Mouse (Mus musculus) adrenal gland, adult 18-20 months (tissue): Measurements from ENCODE around the gene Rho. TPM values are rescaled to one million over a fixed set of nuclear protein-coding genes. Genes with fewer than 3 reads are reported as not detected.
A peak's percentile ranks its signal among the peaks of the same experiment; 100 is the strongest.

ENCODE experiments used
- DNase-seq, 2 experiments: peaks; one replicate each; pipeline ENCODE4 v3.0.0; 2021 to 2022; ENCODE audit warnings: low spot score in 2 of 2
- total RNA-seq, 2 experiments: library from RNA; stranded (reverse); gene quantifications; 1 replicate in 1 of 2; 2 replicates in 1 of 2; pipeline ENCODE4 v1.2.3; 2021

The Rho gene
- total RNA-seq, 2 experiments from 2014 or later: 0.26 to 0.40 TPM

- DNase-seq: no peak
Observed at GRCm38 (mm10) chr6:115955169-115955568, 23.6 kb downstream of the Rho start.

- no peak for DNase-seq
Observed at GRCm38 (mm10) chr6:115955664-115956063, 24.1 kb downstream of the Rho start.

GRCm38 (mm10) chr6:115956418-115956921 lies 24.9 kb downstream of the Rho start:
- no peak for DNase-seq

GRCm38 (mm10) chr6:115956922-115957601 lies 25.5 kb downstream of the Rho start:
- DNase-seq: no peak

GRCm38 (mm10) chr6:115957681-115958080 lies 26.1 kb downstream of the Rho start:
- no peak for DNase-seq

- DNase-seq: no peak
Observed at GRCm38 (mm10) chr6:115958445-115958844, 26.9 kb downstream of the Rho start.

GRCm38 (mm10) chr6:115959151-115959691 lies 27.7 kb downstream of the Rho start:
- DNase-seq: peak in 1 of 2 experiments; percentile 69

GRCm38 (mm10) chr6:115960322-115960721 lies 28.8 kb downstream of the Rho start:
- DNase-seq: no peak

GRCm38 (mm10) chr6:115961743-115962142 lies 30.2 kb downstream of the Rho start:
- no peak for DNase-seq

GRCm38 (mm10) chr6:115962439-115963085 lies 31.0 kb downstream of the Rho start:
- DNase-seq: no peak

- no peak for DNase-seq
Observed at GRCm38 (mm10) chr6:115963656-115964055, 32.1 kb downstream of the Rho start.

- no peak for DNase-seq
Observed at GRCm38 (mm10) chr6:115966227-115966966, 34.8 kb downstream of the Rho start.

GRCm38 (mm10) chr6:115967291-115967880 lies 35.8 kb downstream of the Rho start:
- no peak for DNase-seq

GRCm38 (mm10) chr6:115968086-115968485 lies 36.5 kb downstream of the Rho start:
- DNase-seq: no peak

- DNase-seq: no peak
Observed at GRCm38 (mm10) chr6:115968700-115969099, 37.2 kb downstream of the Rho start.

- no peak for DNase-seq
Observed at GRCm38 (mm10) chr6:115969103-115969502, 37.6 kb downstream of the Rho start.

GRCm38 (mm10) chr6:115969952-115970351 lies 38.4 kb downstream of the Rho start:
- no peak for DNase-seq

- DNase-seq: no peak
Observed at GRCm38 (mm10) chr6:115971273-115972060, 39.9 kb downstream of the Rho start.

GRCm38 (mm10) chr6:115972083-115972764 lies 40.7 kb downstream of the Rho start:
- no peak for DNase-seq
